Mouse (Mus musculus) naive thymus-derived CD4-positive, alpha-beta T cell, adult 2 months (primary cell): ENCODE results near the gene Megf11.
"Not testable (repeated sequence)": the region's sequence is repeated elsewhere in the genome, so short reads cannot be mapped to it uniquely, and the experiment has no call there.

Source experiments
- DNase-seq: peaks from one replicate; pipeline ENCODE4 v3.0.0-alpha.2; 2011; ENCODE audit warnings: low read depth

Megf11 gene

GRCm38 (mm10) chr9:64651689-64652088 lies 266.3 kb downstream of the Megf11 start:
- no peak for DNase-seq

- DNase-seq, result no peak
Observed at GRCm38 (mm10) chr9:64652138-64652537, 266.7 kb downstream of the Megf11 start.

GRCm38 (mm10) chr9:64652841-64653361 lies 267.5 kb downstream of the Megf11 start:
- no peak for DNase-seq

GRCm38 (mm10) chr9:64654723-64655122 lies 269.3 kb downstream of the Megf11 start:
- DNase-seq, result no peak

GRCm38 (mm10) chr9:64656613-64657012 lies 271.2 kb downstream of the Megf11 start:
- DNase-seq, result no peak

GRCm38 (mm10) chr9:64660222-64660621 lies 274.8 kb downstream of the Megf11 start:
- DNase-seq, result no peak

- no peak for DNase-seq
Observed at GRCm38 (mm10) chr9:64664612-64665011, 279.2 kb downstream of the Megf11 start.

- DNase-seq, result no peak
Observed at GRCm38 (mm10) chr9:64666549-64666948, 281.1 kb downstream of the Megf11 start.

GRCm38 (mm10) chr9:64667513-64667912 lies 282.1 kb downstream of the Megf11 start:
- no peak for DNase-seq

GRCm38 (mm10) chr9:64668001-64668400 lies 282.6 kb downstream of the Megf11 start:
- DNase-seq, result no peak

- not testable (repeated sequence) for DNase-seq
Observed at GRCm38 (mm10) chr9:64671341-64672319, 286.2 kb downstream of the Megf11 start.

GRCm38 (mm10) chr9:64687122-64688014 lies 301.9 kb downstream of the Megf11 start:
- DNase-seq, result no peak

- DNase-seq, result no peak
Observed at GRCm38 (mm10) chr9:64688015-64688394, 302.6 kb downstream of the Megf11 start.

GRCm38 (mm10) chr9:64690771-64691170 lies 305.3 kb downstream of the Megf11 start:
- no peak for DNase-seq

GRCm38 (mm10) chr9:64691176-64691575 lies 305.8 kb downstream of the Megf11 start:
- no peak for DNase-seq

GRCm38 (mm10) chr9:64693094-64693493 lies 307.7 kb downstream of the Megf11 start:
- DNase-seq, result no peak

GRCm38 (mm10) chr9:64695266-64695665 lies 309.8 kb downstream of the Megf11 start:
- DNase-seq, result no peak

GRCm38 (mm10) chr9:64696404-64696803 lies 311.0 kb downstream of the Megf11 start:
- no peak for DNase-seq

GRCm38 (mm10) chr9:64697006-64697405 lies 311.6 kb downstream of the Megf11 start:
- DNase-seq, result no peak

- DNase-seq, result no peak
Observed at GRCm38 (mm10) chr9:64697677-64698076, 312.3 kb downstream of the Megf11 start.

GRCm38 (mm10) chr9:64698586-64698985 lies 313.2 kb downstream of the Megf11 start:
- DNase-seq, result no peak
